Mouse (Mus musculus): ENCODE data around the gene Mrpl33. TPM values are rescaled to one million over a fixed set of nuclear protein-coding genes. Genes with fewer than 3 reads are reported as not detected.

The Mrpl33 gene
- polyA plus RNA-seq, 1 experiment from 2014 or later = 214 TPM

DNA sequence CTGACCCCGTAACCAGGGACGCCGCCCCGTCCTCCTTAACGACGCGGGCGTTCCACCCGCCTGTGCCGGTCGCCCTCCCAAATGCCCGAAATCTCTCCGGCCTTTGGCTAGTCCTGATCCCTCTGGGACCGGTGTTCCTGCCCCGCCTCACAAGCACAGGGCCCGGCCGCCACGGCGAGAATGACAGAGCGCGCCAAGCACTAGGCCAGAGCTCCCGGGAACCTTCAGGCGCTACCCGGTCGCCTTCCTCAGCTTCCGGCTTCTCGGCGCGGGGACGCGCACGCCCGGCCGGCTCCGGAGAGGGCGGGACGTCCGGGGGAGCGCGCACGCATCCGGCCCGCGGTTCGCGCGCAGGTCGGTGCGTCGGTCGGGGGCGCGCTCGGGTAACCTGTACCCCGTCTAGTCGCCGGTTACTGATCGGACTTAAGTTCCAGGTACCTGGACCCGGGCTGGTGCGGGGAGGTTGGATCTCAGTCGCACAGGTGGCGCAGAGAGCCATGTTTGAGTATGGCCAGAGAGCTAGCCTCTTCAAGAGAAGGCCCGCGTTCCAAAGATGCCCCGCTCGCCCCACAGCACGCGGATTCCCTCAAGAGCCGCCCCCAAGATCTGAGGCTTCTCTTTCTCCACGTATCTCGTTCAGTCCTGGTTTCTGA, 101.0 kb downstream of the Mrpl33 start, which contains the start of gene Babam2:
TSS of gene Babam2 (plus strand) at position 41 of the 653 bp plus-strand sequence.
- peak; percentile 94 for ATAC-seq (ENCODE audit: low FRiP score)

GRCm38 (mm10) chr5:31698297-31698726, 101.6 kb downstream of the Mrpl33 start:
- H3K36me3 ChIP-seq (replicated peaks; ENCODE audit: control insufficient read depth, insufficient read depth) = peaks cover 6% of the 10 kb centered on the region

More for the DNA sequence above, 101.0 kb downstream of the Mrpl33 start, which contains the start of gene Babam2:
- Histone ChIP-seq H3K9me3 (ENCODE audit: control insufficient read depth, low read length) (no peaks in the 10 kb centered on the region), H3K4me3 (replicated peaks; ENCODE audit: low read length) (peak within 1 kb of the TSS; percentile 56), H3K4me1 (replicated peaks; ENCODE audit: control insufficient read depth, insufficient read depth, low read length) (peaks cover 6% of the 10 kb centered on the region), H3K27me3 (ENCODE audit: control insufficient read depth, insufficient read depth, low read length) (no peaks in the 10 kb centered on the region), H3K9ac (peak within 1 kb of the TSS; percentile 64), H3K27ac (peak within 1 kb of the TSS; percentile 92), H3K36me3 (replicated peaks; ENCODE audit: control insufficient read depth, insufficient read depth) (peaks cover 3% of the 10 kb centered on the region), H3K4me2 (replicated peaks) (peak within 1 kb of the TSS; percentile 74)
- WGBS = under 1% methylated on average over 71 of the region's 71 CpGs
- peak; percentile 91 for DNase-seq (ENCODE audit: low spot score)

GRCm38 (mm10) chr5:31698931-31699330, 102.2 kb downstream of the Mrpl33 start:
- no peaks in the 10 kb centered on the region for H3K27me3 ChIP-seq (ENCODE audit: control insufficient read depth, insufficient read depth, low read length)
- ATAC-seq (ENCODE audit: low FRiP score) (no peak), DNase-seq (ENCODE audit: low spot score) (no peak)
- peaks cover 6% of the 10 kb centered on the region for H3K4me1 ChIP-seq (replicated peaks; ENCODE audit: control insufficient read depth, insufficient read depth, low read length)
- peaks cover 6% of the 10 kb centered on the region for H3K36me3 ChIP-seq (replicated peaks; ENCODE audit: control insufficient read depth, insufficient read depth)
- no peak overlapping the region for H3K27ac ChIP-seq
- peak overlapping the region; percentile 56; the same call in 1 of the 2 replicates for H3K4me3 ChIP-seq (replicated peaks; ENCODE audit: low read length)
- no peak overlapping the region for H3K9ac ChIP-seq
- 50% methylated on average over 4 of the region's 4 CpGs for WGBS
- no peaks in the 10 kb centered on the region for H3K9me3 ChIP-seq (ENCODE audit: control insufficient read depth, low read length)
- peak overlapping the region; percentile 74 for H3K4me2 ChIP-seq (replicated peaks)

More at GRCm38 (mm10) chr5:31698297-31698726, 101.6 kb downstream of the Mrpl33 start:
- H3K27me3 ChIP-seq (ENCODE audit: control insufficient read depth, insufficient read depth, low read length) = no peaks in the 10 kb centered on the region
- H3K4me3 ChIP-seq (replicated peaks; ENCODE audit: low read length) = peak overlapping the region; percentile 56
- H3K4me2 ChIP-seq (replicated peaks) = peak overlapping the region; percentile 74
- H3K27ac ChIP-seq = peak overlapping the region; percentile 92
- no peaks in the 10 kb centered on the region for H3K9me3 ChIP-seq (ENCODE audit: control insufficient read depth, low read length)
- H3K9ac ChIP-seq = peak overlapping the region; percentile 64
- H3K4me1 ChIP-seq (replicated peaks; ENCODE audit: control insufficient read depth, insufficient read depth, low read length) = peaks cover 6% of the 10 kb centered on the region
- peak; percentile 83 for DNase-seq (ENCODE audit: low spot score)
- peak; percentile 84 for ATAC-seq (ENCODE audit: low FRiP score)
- 5% methylated on average over 16 of the region's 16 CpGs for WGBS

GRCm38 (mm10) chr5:31699397-31699796, 102.7 kb downstream of the Mrpl33 start:
- Histone ChIP-seq H3K36me3 (replicated peaks; ENCODE audit: control insufficient read depth, insufficient read depth) (peaks cover 6% of the 10 kb centered on the region), H3K9ac (no peak overlapping the region), H3K9me3 (ENCODE audit: control insufficient read depth, low read length) (no peaks in the 10 kb centered on the region), H3K27me3 (ENCODE audit: control insufficient read depth, insufficient read depth, low read length) (no peaks in the 10 kb centered on the region), H3K4me1 (replicated peaks; ENCODE audit: control insufficient read depth, insufficient read depth, low read length) (peaks cover 6% of the 10 kb centered on the region), H3K27ac (no peak overlapping the region), H3K4me3 (replicated peaks; ENCODE audit: low read length) (no peak overlapping the region), H3K4me2 (replicated peaks) (no peak overlapping the region)
- DNase-seq (ENCODE audit: low spot score) (no peak), ATAC-seq (ENCODE audit: low FRiP score) (no peak)

DNA sequence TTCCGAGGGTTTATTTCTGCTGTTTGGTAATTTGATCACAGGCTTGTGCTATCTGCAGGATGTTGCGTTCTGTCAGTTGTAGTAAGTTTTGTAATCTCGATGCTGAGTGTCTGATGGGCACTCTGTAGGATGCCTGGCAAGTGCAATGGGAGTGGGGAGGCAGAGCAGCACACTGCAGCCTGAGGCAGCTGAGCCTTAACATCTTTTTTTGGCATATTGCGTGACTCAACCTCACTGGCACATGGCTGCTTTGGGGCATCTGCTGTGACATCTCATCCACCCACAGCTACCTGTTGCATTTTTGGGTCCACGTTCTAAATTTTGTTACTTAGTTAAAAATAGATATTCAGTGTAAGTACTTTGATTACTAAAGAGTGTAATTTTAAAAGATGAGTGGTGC, 108.2 kb downstream of the Mrpl33 start:
- Histone ChIP-seq H3K9me3 (ENCODE audit: control insufficient read depth, low read length) (no peaks in the 10 kb centered on the region), H3K4me1 (replicated peaks; ENCODE audit: control insufficient read depth, insufficient read depth, low read length) (no peaks in the 10 kb centered on the region), H3K4me3 (replicated peaks; ENCODE audit: low read length) (no peak overlapping the region), H3K9ac (no peak overlapping the region), H3K36me3 (replicated peaks; ENCODE audit: control insufficient read depth, insufficient read depth) (peaks cover 11% of the 10 kb centered on the region), H3K27me3 (ENCODE audit: control insufficient read depth, insufficient read depth, low read length) (no peaks in the 10 kb centered on the region), H3K27ac (no peak overlapping the region), H3K4me2 (replicated peaks) (no peak overlapping the region)
- 96% methylated on average over 5 of the region's 5 CpGs for WGBS
- no peak for DNase-seq (ENCODE audit: low spot score)
- no peak for ATAC-seq (ENCODE audit: low FRiP score)

- ATAC-seq (ENCODE audit: low FRiP score) (no peak), DNase-seq (ENCODE audit: low spot score) (no peak)
- Histone ChIP-seq H3K4me1 (replicated peaks; ENCODE audit: control insufficient read depth, insufficient read depth, low read length) (no peaks in the 10 kb centered on the region), H3K4me2 (replicated peaks) (no peak overlapping the region), H3K27me3 (ENCODE audit: control insufficient read depth, insufficient read depth, low read length) (no peaks in the 10 kb centered on the region), H3K9ac (no peak overlapping the region), H3K4me3 (replicated peaks; ENCODE audit: low read length) (no peak overlapping the region), H3K27ac (no peak overlapping the region), H3K36me3 (replicated peaks; ENCODE audit: control insufficient read depth, insufficient read depth) (peaks cover 11% of the 10 kb centered on the region), H3K9me3 (ENCODE audit: control insufficient read depth, low read length) (no peaks in the 10 kb centered on the region)
- WGBS = 87% methylated on average over 4 of the region's 4 CpGs
Observed at GRCm38 (mm10) chr5:31706826-31707225, 110.1 kb downstream of the Mrpl33 start.

GRCm38 (mm10) chr5:31709389-31709788, 112.7 kb downstream of the Mrpl33 start:
- Histone ChIP-seq H3K36me3 (replicated peaks; ENCODE audit: control insufficient read depth, insufficient read depth) (peaks cover 5% of the 10 kb centered on the region; the same call in 1 of the 2 replicates), H3K4me1 (replicated peaks; ENCODE audit: control insufficient read depth, insufficient read depth, low read length) (no peaks in the 10 kb centered on the region), H3K27ac (no peak overlapping the region), H3K9me3 (ENCODE audit: control insufficient read depth, low read length) (no peaks in the 10 kb centered on the region), H3K27me3 (ENCODE audit: control insufficient read depth, insufficient read depth, low read length) (no peaks in the 10 kb centered on the region), H3K4me3 (replicated peaks; ENCODE audit: low read length) (no peak overlapping the region), H3K9ac (no peak overlapping the region), H3K4me2 (replicated peaks) (no peak overlapping the region)
- WGBS = 79% methylated on average over 1 of the region's 1 CpGs
- DNase-seq (ENCODE audit: low spot score) (no peak), ATAC-seq (ENCODE audit: low FRiP score) (no peak)

GRCm38 (mm10) chr5:31713280-31713711, 116.6 kb downstream of the Mrpl33 start:
- Histone ChIP-seq H3K27me3 (ENCODE audit: control insufficient read depth, insufficient read depth, low read length) (no peaks in the 10 kb centered on the region), H3K9me3 (ENCODE audit: control insufficient read depth, low read length) (no peaks in the 10 kb centered on the region), H3K27ac (no peak overlapping the region), H3K4me3 (replicated peaks; ENCODE audit: low read length) (no peak overlapping the region), H3K9ac (no peak overlapping the region), H3K4me2 (replicated peaks) (no peak overlapping the region), H3K36me3 (replicated peaks; ENCODE audit: control insufficient read depth, insufficient read depth) (no peaks in the 10 kb centered on the region), H3K4me1 (replicated peaks; ENCODE audit: control insufficient read depth, insufficient read depth, low read length) (no peaks in the 10 kb centered on the region)
- DNase-seq (ENCODE audit: low spot score) (no peak), ATAC-seq (ENCODE audit: low FRiP score) (no peak)
- 81% methylated on average over 2 of the region's 2 CpGs for WGBS

GRCm38 (mm10) chr5:31713841-31714264, 117.1 kb downstream of the Mrpl33 start:
- Histone ChIP-seq H3K4me3 (replicated peaks; ENCODE audit: low read length) (no peak overlapping the region), H3K27ac (no peak overlapping the region), H3K9ac (no peak overlapping the region), H3K4me1 (replicated peaks; ENCODE audit: control insufficient read depth, insufficient read depth, low read length) (no peaks in the 10 kb centered on the region), H3K27me3 (ENCODE audit: control insufficient read depth, insufficient read depth, low read length) (no peaks in the 10 kb centered on the region), H3K9me3 (ENCODE audit: control insufficient read depth, low read length) (no peaks in the 10 kb centered on the region), H3K4me2 (replicated peaks) (no peak overlapping the region), H3K36me3 (replicated peaks; ENCODE audit: control insufficient read depth, insufficient read depth) (no peaks in the 10 kb centered on the region)
- DNase-seq (ENCODE audit: low spot score) (no peak), ATAC-seq (ENCODE audit: low FRiP score) (no peak)
- 82% methylated on average over 5 of the region's 5 CpGs for WGBS
